Mouse (Mus musculus): ENCODE measurements around the gene Ube3a.

The Ube3a gene

DNA sequence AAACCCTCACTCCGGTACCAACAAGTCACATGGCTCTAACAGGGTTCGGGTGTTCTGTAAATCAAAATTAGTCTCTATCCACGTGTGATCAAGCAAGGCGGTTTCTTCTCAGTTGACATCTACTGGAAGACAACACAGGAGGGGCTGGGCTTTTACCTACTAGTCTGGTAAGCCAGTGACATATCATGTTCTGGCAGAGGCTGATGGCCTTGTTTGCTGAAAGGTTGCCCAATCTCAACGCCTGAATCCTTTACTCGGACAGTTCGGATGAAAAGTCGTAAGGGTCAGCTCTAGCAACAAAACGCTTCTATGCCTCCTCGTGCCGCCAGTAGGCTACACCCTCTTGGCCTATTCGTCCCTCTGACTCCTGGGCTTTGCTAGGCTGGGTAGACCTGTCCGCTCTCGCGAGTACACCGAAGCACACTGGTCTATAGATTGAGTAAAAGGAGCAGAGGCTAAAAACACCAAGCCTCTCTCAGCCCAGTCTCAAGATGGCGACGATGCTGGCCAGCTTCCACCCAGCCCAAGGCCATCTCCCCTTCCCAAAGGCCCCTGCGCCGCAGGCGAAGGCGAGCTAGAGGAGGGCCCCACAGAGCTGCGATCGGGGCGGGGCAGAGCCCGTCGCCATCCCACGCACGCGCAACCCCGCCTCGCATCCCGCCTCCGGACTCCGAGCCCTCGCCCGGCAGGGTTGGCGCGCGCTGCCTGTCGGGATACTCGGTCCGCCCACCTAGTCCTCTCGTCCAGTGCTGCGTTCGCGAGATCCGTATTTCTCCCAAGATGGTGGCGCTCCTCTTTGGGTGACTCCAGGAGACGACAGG, at the start of gene Ube3a:
Gene Ube3a (plus strand): TSS at position 706 of the 821 bp plus-strand sequence.
- peak; percentile 96 to 97 for DNase-seq

DNA sequence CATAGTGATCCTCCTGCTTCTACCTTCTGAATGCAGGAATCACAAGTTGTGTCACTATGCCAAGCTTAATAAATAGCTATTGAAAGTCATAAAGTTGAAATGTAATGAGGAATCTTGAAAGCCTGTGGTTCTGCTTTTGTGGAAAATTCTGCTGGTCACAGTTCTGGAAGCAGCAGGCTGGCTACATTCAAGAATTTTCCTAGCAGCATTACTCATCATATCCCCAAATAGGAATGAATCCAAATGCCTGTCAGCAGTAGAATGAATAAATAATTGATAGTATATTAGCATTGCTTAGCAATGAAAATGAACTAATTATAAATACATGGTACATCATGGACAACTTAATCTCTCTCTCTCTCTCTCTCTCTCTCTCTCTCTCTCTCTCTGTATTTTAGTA, 35.7 kb upstream of the Ube3a start:
- DNase-seq, result no peak

DNA sequence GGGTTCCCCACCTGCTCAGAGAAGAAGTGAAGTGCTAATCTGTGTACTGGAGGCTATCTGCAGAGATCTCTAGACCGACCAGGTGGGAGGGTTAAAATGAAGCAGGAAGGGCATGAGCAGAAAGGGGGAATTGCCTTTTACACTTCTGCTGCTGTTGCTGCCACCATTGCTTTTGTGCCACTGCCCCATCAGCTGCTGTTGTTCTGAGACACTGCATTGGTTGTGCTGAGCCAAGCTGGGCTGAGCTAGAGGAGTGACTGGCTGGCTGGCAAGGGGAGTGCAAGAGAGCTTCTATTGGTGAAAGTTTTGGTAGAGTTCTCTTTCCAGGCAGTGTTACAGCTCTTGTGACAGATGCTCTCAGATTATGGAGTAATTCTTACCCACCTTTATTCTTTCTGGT, 13.6 kb upstream of the Ube3a start:
- no peak for DNase-seq

DNA sequence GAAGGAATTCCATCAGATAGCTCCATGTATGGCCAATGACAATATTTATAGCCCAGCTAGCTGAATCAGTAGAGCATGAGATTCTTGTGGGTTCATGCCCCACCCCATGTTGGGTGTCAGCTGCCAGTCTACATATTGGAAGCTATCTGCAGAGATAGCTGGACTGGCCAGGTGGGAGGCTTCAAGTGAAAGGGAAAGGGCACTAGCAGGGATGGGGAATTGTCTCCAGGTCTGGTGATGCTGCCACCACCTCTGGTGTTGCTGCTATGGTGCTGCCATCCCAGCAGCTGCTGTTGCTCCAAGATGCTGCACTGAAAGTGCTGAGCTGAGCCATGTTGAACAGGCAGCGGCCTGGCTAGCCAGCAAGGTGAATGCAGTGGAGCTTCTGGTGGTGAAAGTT, 7.3 kb upstream of the Ube3a start:
- DNase-seq, result no peak

DNA sequence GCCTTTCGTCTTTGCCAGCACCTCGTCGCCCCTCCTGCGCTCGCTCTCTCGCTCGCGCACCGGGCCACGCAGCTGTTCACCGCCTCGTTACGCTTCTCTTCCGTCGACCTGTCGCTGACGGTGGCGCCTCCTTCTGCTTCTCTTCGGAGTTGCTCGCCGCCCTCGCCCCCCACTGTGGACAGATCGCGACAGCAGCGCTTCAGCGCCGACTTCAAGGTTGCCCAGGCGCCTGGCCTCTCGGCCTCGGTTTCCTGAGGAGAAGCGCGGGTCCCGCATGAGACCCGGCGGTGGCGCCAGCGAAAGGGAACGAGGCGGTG, 274 bp downstream of the Ube3a start:
- peak; percentile 87 to 88 for DNase-seq

DNA sequence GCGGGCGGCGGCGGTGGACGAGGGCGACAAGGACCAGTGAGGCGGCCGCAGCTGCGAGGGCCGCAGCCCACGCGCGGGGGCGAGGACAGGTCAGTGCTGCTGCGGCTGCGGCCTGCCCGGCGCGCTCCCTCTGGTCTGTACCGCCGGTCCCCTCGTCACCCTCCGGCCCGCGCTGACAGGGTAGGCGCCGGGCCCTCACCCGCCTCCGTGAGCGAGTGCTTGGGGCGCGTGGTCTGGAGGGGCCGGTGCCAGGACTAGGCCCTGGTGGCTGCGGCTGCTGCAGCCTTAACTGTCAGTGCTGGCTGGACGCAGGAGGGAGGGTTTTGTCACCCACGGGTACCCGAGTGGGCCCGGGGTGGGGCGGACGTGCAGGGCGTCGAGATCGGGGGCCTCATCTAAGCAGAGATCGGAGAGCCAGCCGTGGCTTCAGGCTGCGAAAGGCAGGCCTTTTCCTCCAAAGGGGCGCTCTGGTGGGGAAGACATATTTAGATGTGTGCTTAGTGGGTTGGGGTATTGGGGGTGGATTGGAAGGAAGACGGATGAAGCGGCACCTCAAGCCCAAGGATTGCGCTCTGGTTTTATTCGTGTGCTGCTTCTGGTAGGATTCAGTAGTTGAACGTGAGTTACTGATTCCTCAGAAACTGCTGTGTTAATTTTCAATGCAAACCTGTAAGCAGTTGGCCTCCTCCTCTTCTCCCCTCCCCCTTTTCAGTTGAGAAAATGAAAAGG, 797 bp downstream of the Ube3a start:
- peak; percentile 63 to 73 for DNase-seq

DNA sequence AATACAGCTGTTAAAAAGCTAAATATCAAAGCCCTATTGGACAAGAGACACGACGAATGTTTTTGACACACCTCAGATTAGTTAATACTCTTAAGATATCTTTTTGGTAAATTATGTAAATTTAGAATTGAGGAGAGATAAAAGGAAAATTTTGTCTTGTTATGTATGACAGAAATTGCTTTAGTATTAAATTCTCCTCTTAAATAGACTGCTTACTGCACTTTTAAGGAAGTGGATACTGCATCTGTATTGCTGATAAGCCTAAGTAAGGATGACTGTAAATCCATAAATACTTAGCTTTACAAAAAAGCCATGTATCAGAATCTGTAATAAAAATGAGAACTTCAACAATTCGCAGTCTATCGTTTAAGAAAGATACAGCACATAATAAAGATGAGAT, 1.8 kb downstream of the Ube3a start:
- no peak for DNase-seq

DNA sequence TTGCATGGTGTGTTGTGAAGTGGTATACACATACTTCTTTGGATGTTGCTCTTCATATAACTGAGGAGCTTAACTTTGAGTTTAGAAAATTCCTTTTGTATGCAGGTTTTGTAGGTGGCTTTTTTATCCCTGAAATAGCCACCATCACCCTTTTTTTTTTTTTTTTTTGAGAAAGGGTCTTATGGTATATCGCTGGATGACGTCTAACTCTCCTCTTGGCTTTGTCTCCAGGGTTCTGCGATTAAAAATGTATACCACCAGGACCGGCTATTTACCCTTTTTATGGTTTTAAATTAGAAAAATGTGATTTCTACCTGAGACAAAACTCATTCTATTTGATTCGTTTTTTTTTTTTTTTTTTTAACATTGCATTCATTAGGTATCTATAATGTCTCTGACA, 2.2 kb downstream of the Ube3a start:
- DNase-seq, result no peak

DNA sequence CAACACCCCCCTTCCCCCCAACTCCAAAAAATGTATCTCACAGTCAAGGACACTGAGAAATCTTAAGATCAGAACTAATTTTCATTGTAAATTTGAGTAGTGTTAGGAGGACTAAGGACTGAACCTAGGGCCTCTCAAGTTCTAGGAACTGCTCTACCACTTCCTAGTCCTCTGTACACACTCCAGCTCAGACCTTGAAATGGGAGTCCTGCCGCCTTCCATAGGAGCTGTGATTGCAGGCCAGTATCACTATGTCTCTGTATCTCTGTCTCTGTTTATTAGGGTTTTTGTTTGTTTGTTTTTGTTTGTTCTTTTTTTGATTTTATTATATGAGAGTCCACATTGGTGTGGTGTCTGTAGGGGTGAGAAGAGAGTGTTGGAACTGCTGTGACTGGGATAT, 3.4 kb downstream of the Ube3a start:
- DNase-seq, result no peak

DNA sequence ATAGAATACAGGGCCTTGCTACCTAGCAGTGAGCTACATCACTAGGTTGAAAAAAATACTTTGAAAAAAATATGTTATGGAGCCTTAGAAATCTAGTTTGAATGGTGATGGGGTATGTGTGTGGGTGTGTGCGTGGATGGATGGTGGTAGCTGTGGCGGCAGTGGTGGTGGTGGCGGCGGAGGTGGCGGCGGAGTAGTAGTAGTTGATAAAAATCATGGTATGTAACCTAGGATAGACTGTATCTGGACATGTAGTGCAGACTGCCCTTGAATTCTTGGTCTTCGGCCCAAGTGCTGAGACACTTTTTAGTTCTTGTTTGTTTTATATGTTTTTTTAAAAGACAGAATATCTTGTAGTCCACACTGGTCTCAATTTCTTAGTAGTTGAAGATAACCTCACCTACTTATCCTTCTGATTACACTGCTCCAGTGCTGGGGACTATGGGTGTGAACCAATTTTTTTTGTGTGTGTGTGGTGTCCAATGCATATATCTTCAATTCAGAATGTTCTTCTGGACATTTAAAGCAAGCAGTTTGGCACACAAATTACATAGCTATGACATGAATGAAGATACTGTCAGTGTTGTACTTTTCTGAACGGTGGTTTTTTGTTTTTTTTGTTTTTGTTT, 6.3 kb downstream of the Ube3a start:
- DNase-seq, result no peak

DNA sequence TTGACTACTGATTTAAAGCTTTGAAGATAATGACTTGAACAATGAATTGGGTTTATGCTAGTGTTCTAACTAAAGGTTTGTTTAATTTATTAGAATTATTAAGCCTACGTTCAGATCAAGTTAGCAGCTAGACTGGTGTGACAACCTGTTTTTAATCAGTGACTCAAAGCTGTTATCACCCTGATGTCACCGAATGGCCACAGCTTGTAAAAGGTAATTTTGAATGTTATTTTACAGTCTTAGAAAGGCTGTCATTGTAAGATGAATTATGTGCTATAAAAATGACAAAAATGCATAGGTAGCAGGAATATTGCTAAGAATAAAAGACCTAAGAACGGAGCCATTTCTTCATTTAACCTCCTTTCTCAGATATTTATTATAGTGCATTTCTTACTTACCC, 14.7 kb downstream of the Ube3a start:
- DNase-seq, result no peak

DNA sequence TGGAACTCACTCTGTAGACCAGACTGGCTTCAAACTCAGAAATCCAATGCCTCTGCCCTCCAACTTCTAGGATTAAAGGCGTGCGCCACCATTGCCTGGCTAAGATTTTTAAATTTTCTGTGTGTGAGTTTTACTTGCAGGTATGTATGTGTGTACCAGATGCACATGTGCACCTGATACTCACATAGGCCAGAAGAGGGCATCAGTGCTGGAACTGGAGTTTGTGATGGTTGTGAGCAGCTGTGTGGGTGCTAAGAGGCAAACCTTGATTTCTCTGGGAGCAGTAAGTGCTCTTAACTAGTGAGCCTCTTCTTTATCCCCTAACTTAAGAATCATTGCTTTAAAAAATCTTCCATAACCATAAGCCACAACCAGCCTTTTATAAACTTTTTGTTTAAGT, 17.0 kb downstream of the Ube3a start:
- peak; percentile 15 to 24 for DNase-seq

DNA sequence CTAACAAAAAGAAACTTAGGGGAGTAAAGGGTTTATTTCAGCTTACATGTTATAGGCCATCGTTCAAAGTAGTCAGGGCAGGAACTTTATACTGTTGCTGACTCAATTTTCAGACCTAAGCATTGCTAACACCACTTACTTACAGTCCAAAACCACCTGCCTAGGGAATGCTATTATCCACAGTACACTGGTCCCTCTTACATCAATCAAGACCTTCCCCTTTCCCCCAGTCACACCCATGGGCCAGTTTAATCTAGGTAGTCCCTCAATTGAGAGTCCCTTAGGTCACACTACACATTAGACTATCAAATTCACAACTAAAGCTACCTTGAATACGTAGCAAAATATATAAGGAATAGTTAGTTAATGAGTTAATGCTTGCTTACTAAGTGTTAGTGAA, 24.8 kb downstream of the Ube3a start:
- DNase-seq, result no peak

DNA sequence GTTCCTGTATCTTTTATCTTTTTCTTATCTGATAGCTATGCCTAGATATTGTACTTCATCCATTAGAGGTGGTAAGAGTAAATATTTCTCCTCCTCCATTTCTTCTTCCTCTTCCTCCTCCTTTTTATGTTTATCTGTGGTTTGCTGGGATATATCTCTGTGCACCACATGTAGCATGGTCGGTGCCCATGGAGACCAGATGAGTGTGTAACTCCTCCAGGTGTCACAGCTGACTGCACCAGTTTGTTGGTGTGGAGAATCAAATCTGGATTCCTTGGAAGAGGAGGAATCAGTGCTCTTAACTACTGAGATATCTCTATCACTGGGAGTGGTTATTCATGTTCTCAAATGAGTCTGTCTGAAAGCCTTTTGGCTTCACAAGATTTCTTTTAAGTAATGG, 37.0 kb downstream of the Ube3a start:
- no peak for DNase-seq

DNA sequence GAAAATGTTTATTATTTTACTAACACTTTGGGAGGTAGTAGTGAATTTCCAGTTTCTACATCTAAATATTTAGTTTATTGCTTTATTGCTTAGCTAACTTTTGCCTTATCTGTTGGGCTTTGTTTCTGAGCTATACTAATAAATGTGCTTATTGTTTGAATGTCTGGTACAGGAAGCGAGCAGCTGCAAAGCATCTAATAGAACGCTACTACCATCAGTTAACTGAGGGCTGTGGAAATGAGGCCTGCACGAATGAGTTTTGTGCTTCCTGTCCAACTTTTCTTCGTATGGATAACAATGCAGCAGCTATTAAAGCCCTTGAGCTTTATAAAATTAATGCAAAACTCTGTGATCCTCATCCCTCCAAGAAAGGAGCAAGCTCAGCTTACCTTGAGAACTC, 43.2 kb downstream of the Ube3a start:
- no peak for DNase-seq

DNA sequence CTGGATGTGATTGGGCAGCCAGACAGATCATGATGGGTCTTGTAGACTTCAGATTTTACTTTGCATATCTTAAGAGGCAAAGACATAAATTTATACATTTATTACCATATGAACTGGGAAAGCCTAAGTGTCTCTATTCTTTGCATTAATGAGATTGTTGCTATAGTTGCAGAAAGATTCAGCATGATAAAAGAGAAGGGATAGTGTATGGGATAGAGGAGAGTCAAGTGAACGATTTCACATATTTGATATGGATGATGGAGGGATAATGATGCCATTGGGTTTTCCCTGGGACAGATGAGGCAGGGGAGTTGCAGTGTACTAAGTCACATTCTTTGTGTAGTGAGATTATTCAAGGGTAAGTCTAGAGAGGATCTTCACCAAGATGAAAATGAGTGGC, 84.0 kb downstream of the Ube3a start:
- DNase-seq, result no peak

DNA sequence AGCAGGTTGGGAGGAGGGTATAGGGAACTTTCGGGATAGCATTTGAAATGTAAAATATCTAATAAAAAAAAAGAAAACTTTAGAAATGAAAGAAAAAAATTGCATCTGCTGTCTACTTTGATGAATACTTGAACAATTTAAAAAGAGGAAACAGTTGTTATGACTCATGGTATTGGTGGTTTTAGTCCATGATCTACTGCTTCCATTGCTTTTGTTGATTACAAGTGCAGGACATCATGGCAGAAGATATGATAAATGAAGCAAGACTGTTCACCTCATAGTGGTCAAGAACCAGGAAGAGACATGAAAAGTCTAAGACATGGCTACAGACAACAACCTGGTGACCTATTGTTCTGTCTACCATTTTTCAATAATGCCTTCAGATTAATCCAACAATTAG, 94.2 kb downstream of the Ube3a start:
- no peak for DNase-seq

Measured in thymus, postnatal 36 days (tissue).